In genomic region chr6:13413768-13414167, GRCm38 (mm10) we compare ENCODE assay signal across 7 mouse cellular contexts.
A peak's percentile ranks its signal among the peaks of the same experiment; 100 is the strongest.
DNase-seq lines count a peak whose midpoint lies in the region.

No protein-coding gene starts in this region.

- peak; percentile 7 for DNase-seq in kidney, adult 18-20 months
- no peak for DNase-seq in kidney, adult 11 months
- DNase-seq in urinary bladder, postnatal 14 days (ENCODE audit: low spot score) = peak; percentile 8
- DNase-seq in urinary bladder, adult 2 months (ENCODE audit: low spot score) = no peak
- DNase-seq in embryo, embryonic 9.5 days (ENCODE audit: extremely low spot score) = peak; percentile 4
- DNase-seq in right cerebral cortex, postnatal 4 days = peak; percentile 7
- no peak for DNase-seq in urinary bladder, postnatal 25 days (ENCODE audit: low spot score)

Comparison
In these comparisons a context has a peak if more than half of its experiments do, and no peak if none do; other contexts are left out.
1. DNase-seq: peak in kidney, adult 18-20 months (single experiment), urinary bladder, postnatal 14 days (single experiment), embryo, embryonic 9.5 days (single experiment) and right cerebral cortex, postnatal 4 days (single experiment); none in kidney, adult 11 months (single experiment), urinary bladder, adult 2 months (single experiment) and urinary bladder, postnatal 25 days (single experiment).